Mouse (Mus musculus) cerebellum, adult 2 months (tissue): ENCODE results near the gene Ppa2.

Source experiments
- CTCF ChIP-seq: fragments of 200-500 bp; IDR thresholded peaks from 2 replicates; pipeline ENCODE4 v1.5.1; 2011; ENCODE audit warnings: low read depth, mild to moderate bottlenecking, control low read depth, low read length, moderate library complexity, borderline replicate concordance; ENCODE audit not compliant: insufficient read depth
- POLR2A ChIP-seq: fragments of 200-500 bp; IDR thresholded peaks from 2 replicates; pipeline ENCODE4 v1.6.1; 2011; ENCODE audit warnings: low read length, control low read depth, borderline replicate concordance; ENCODE audit not compliant: insufficient read depth

DNA sequence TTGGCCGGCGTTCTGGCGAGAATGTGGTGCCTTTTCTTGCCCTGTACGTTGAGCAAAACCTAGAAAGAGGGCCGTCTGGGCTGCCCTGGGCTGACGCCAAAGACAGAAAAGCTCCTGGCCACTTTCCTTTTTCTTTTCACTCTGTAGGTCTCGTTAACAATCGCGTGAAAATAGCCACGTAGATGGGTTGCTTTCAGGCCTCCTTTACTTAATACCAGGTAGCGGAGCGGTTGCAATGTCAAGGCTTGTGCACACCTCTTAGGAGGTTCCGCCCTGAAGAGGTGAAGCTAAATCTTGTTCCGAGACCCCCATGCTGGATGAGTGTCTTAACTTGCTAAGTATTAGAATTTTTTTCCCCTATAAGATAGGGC lies 884 bp downstream of the Ppa2 start:
- TF ChIP-seq CTCF (no peak), POLR2A (no peak)
